Mouse (Mus musculus) adrenal gland, postnatal 36 days (tissue): ENCODE data around the gene Cntrl. TPM values are rescaled to one million over a fixed set of nuclear protein-coding genes. Genes with fewer than 3 reads are reported as not detected.
A peak's percentile ranks its signal among the peaks of the same experiment; 100 is the strongest.

Source experiments
- DNase-seq, 2 experiments: peaks; one replicate each; pipeline ENCODE4 v3.0.0; 2021; ENCODE audit warnings: mixed read lengths in 1 of 2
- long read RNA-seq, 2 experiments: library from polyadenylated mRNA; stranded (forward); transcript quantifications; one replicate each; pipeline ENCODE4 v2.0.0; 2021; ENCODE audit warnings: borderline sequencing depth in 2 of 2
- total RNA-seq, 2 experiments: library from RNA; stranded (reverse); gene quantifications; 2 replicates each; pipeline ENCODE4 v1.2.3; 2021

Gene Cntrl
- 10 to 100 TPM; 12.0 to 14.6 TPM for total RNA-seq
- long read RNA-seq, experiment 1, partial matches to known transcripts: 7 of 14 reads
- long read RNA-seq, experiment 1, other reads (novel, unspliced or antisense): 6 of 14 reads
- long read RNA-seq, experiment 2: 0 reads

- DNase-seq: peak; percentile 95 to 97
Observed at GRCm38 (mm10) chr2:35109141-35109923, at the start of gene Cntrl. Gene Cntrl (plus strand): TSS chr2:35109492.

- DNase-seq: no peak
Observed at GRCm38 (mm10) chr2:35060256-35060655, 49.0 kb upstream of the Cntrl start.

- DNase-seq: no peak
Observed at GRCm38 (mm10) chr2:35060897-35061296, 48.4 kb upstream of the Cntrl start.

GRCm38 (mm10) chr2:35061338-35061737 lies 48.0 kb upstream of the Cntrl start, which contains the start of gene Hc:
Gene Hc (minus strand): TSS chr2:35061438.
- no peak for DNase-seq

- no peak for DNase-seq
Observed at GRCm38 (mm10) chr2:35063333-35064030, 45.8 kb upstream of the Cntrl start.

- DNase-seq: no peak
Observed at GRCm38 (mm10) chr2:35066525-35067082, 42.7 kb upstream of the Cntrl start.

- no peak for DNase-seq
Observed at GRCm38 (mm10) chr2:35067117-35067516, 42.2 kb upstream of the Cntrl start.

GRCm38 (mm10) chr2:35069124-35069523 lies 40.2 kb upstream of the Cntrl start:
- DNase-seq: no peak

- DNase-seq: no peak
Observed at GRCm38 (mm10) chr2:35070275-35070674, 39.0 kb upstream of the Cntrl start.

GRCm38 (mm10) chr2:35072547-35072946 lies 36.7 kb upstream of the Cntrl start:
- DNase-seq: no peak

- no peak for DNase-seq
Observed at GRCm38 (mm10) chr2:35074328-35074727, 35.0 kb upstream of the Cntrl start.

- DNase-seq: no peak
Observed at GRCm38 (mm10) chr2:35079166-35079565, 30.1 kb upstream of the Cntrl start.

- no peak for DNase-seq
Observed at GRCm38 (mm10) chr2:35087418-35087817, 21.9 kb upstream of the Cntrl start.

GRCm38 (mm10) chr2:35100529-35100928 lies 8.8 kb upstream of the Cntrl start:
- DNase-seq: no peak

- no peak for DNase-seq
Observed at GRCm38 (mm10) chr2:35101443-35101842, 7.8 kb upstream of the Cntrl start, which contains the start of gene AI182371. Gene AI182371 (minus strand): TSS chr2:35101543.

- DNase-seq: no peak
Observed at GRCm38 (mm10) chr2:35102777-35103176, 6.5 kb upstream of the Cntrl start.

- no peak for DNase-seq
Observed at GRCm38 (mm10) chr2:35103558-35103957, 5.7 kb upstream of the Cntrl start.

- no peak for DNase-seq
Observed at GRCm38 (mm10) chr2:35104843-35105242, 4.4 kb upstream of the Cntrl start.

GRCm38 (mm10) chr2:35107984-35108635 lies 1.2 kb upstream of the Cntrl start:
- DNase-seq: peak in 1 of 2 experiments; percentile 2

- peak; percentile 39 to 54 for DNase-seq
Observed at GRCm38 (mm10) chr2:35108712-35109111, 580 bp upstream of the Cntrl start.

- no peak for DNase-seq
Observed at GRCm38 (mm10) chr2:35109924-35110304, 622 bp downstream of the Cntrl start.

GRCm38 (mm10) chr2:35110521-35110920 lies 1.2 kb downstream of the Cntrl start:
- no peak for DNase-seq
